Mouse (Mus musculus) gastrocnemius, adult 18-20 months (tissue): ENCODE measurements around the gene Gfer. TPM values are rescaled to one million over a fixed set of nuclear protein-coding genes. Genes with fewer than 3 reads are reported as not detected.
"Not testable (repeated sequence)": the region's sequence is repeated elsewhere in the genome, so short reads cannot be mapped to it uniquely, and the experiment has no call there.

Experiments used
- DNase-seq: peaks from one replicate; pipeline ENCODE4 v3.0.0; 2021; ENCODE audit warnings: low spot score
- total RNA-seq, 2 experiments: library from RNA; stranded (reverse); gene quantifications; 2 replicates each; pipeline ENCODE4 v1.2.3; 2021

Gene Gfer
- total RNA-seq, 2 experiments from 2014 or later = 41.1 to 48.3 TPM

- no peak for DNase-seq
These were observed 27.3 kb upstream of the Gfer start for GRCm38 (mm10) chr17:24723122-24723880.

GRCm38 (mm10) chr17:24722220-24722924 is 26.4 kb upstream of the Gfer start:
- DNase-seq = no peak

GRCm38 (mm10) chr17:24721383-24721955 is 25.5 kb upstream of the Gfer start:
- DNase-seq = not testable (repeated sequence)

- DNase-seq = not testable (repeated sequence)
These were observed 24.7 kb upstream of the Gfer start for GRCm38 (mm10) chr17:24720616-24721015.

GRCm38 (mm10) chr17:24719494-24720222 is 23.7 kb upstream of the Gfer start:
- DNase-seq = peak; percentile 98

- DNase-seq = not testable (repeated sequence)
These were observed 23.0 kb upstream of the Gfer start for GRCm38 (mm10) chr17:24718938-24719337.

GRCm38 (mm10) chr17:24717943-24718342 is 22.0 kb upstream of the Gfer start, which contains the start of the genes Rnf151 and Rps2:
Gene Rnf151, minus strand, starts transcription at chr17:24718063.
Gene Rps2, plus strand, starts transcription at chr17:24718116.
- no peak for DNase-seq

- no peak for DNase-seq
These were observed 20.3 kb upstream of the Gfer start for GRCm38 (mm10) chr17:24716166-24716682.

- DNase-seq = no peak
These were observed 19.6 kb upstream of the Gfer start for GRCm38 (mm10) chr17:24715556-24715955.

GRCm38 (mm10) chr17:24708646-24709045 is 12.7 kb upstream of the Gfer start:
- no peak for DNase-seq

GRCm38 (mm10) chr17:24707801-24708425 is 12.0 kb upstream of the Gfer start:
- no peak for DNase-seq

- peak; percentile 92 for DNase-seq
These were observed 11.2 kb upstream of the Gfer start, which contains the start of gene Tbl3 for GRCm38 (mm10) chr17:24706982-24707800. Gene Tbl3, minus strand, starts transcription at chr17:24707660.

- DNase-seq = no peak
These were observed 9.9 kb upstream of the Gfer start for GRCm38 (mm10) chr17:24705821-24706220.

GRCm38 (mm10) chr17:24701251-24701650 is 5.3 kb upstream of the Gfer start:
- DNase-seq = no peak

GRCm38 (mm10) chr17:24699473-24699872 is 3.5 kb upstream of the Gfer start:
- no peak for DNase-seq

- DNase-seq = no peak
These were observed 2.8 kb upstream of the Gfer start for GRCm38 (mm10) chr17:24698715-24699114.

- no peak for DNase-seq
These were observed 2.0 kb upstream of the Gfer start for GRCm38 (mm10) chr17:24697985-24698384.

- no peak for DNase-seq
These were observed 488 bp downstream of the Gfer start for GRCm38 (mm10) chr17:24695326-24696010.

- DNase-seq = no peak
These were observed 3.6 kb downstream of the Gfer start for GRCm38 (mm10) chr17:24692385-24692784.
